Mouse (Mus musculus): ENCODE measurements at regions not wholly inside any gene's neighbourhood (a gene's known extent, or its start where the extent isn't known, plus 50 kb on each side); places are given as distances from the start of the nearest gene placed in this dataset.
"Not testable (repeated sequence)": the region's sequence is repeated elsewhere in the genome, so short reads cannot be mapped to it uniquely, and the experiment has no call there.

- no peak for DNase-seq (ENCODE audit: low read depth)
Measured at GRCm38 (mm10) chr13:52196917-52197316, 334.2 kb downstream of the Diras2 start.

- no peak for DNase-seq (ENCODE audit: low read depth)
Measured at GRCm38 (mm10) chr13:52198649-52199348, 332.3 kb downstream of the Diras2 start.

- DNase-seq (ENCODE audit: low read depth) = no peak
Measured at GRCm38 (mm10) chr13:52202372-52202771, 328.7 kb downstream of the Diras2 start.

GRCm38 (mm10) chr13:52205951-52206350 is 325.1 kb downstream of the Diras2 start:
- peak; percentile 77 for DNase-seq (ENCODE audit: low read depth)

- no peak for DNase-seq (ENCODE audit: low read depth)
Measured at GRCm38 (mm10) chr13:52216343-52216742, 314.7 kb downstream of the Diras2 start.

- no peak for DNase-seq (ENCODE audit: low read depth)
Measured at GRCm38 (mm10) chr13:52217066-52217465, 314.0 kb downstream of the Diras2 start.

- no peak for DNase-seq (ENCODE audit: low read depth)
Measured at GRCm38 (mm10) chr13:52217741-52218140, 313.3 kb downstream of the Diras2 start.

GRCm38 (mm10) chr13:52222315-52223097 is 308.6 kb downstream of the Diras2 start:
- peak; percentile 33 for DNase-seq (ENCODE audit: low read depth)

- peak; percentile 50 for DNase-seq (ENCODE audit: low read depth)
Measured at GRCm38 (mm10) chr13:52223098-52223962, 307.7 kb downstream of the Diras2 start.

GRCm38 (mm10) chr13:52233971-52234370 is 297.1 kb downstream of the Diras2 start:
- no peak for DNase-seq (ENCODE audit: low read depth)

GRCm38 (mm10) chr13:52236105-52236504 is 295.0 kb downstream of the Diras2 start:
- peak; percentile 69 for DNase-seq (ENCODE audit: low read depth)

- DNase-seq (ENCODE audit: low read depth) = peak; percentile 67
Measured at GRCm38 (mm10) chr13:52239563-52239962, 291.5 kb downstream of the Diras2 start.

- no peak for DNase-seq (ENCODE audit: low read depth)
Measured at GRCm38 (mm10) chr13:52241761-52242160, 289.3 kb downstream of the Diras2 start.

GRCm38 (mm10) chr13:52249492-52249891 is 281.6 kb downstream of the Diras2 start:
- DNase-seq (ENCODE audit: low read depth) = no peak

- DNase-seq (ENCODE audit: low read depth) = no peak
Measured at GRCm38 (mm10) chr13:52250371-52250770, 280.7 kb downstream of the Diras2 start.

- no peak for DNase-seq (ENCODE audit: low read depth)
Measured at GRCm38 (mm10) chr13:52252303-52252702, 278.8 kb downstream of the Diras2 start.

- not testable (repeated sequence) for DNase-seq (ENCODE audit: low read depth)
Measured at GRCm38 (mm10) chr13:52252726-52253125, 278.4 kb downstream of the Diras2 start.

- DNase-seq (ENCODE audit: low read depth) = no peak
Measured at GRCm38 (mm10) chr13:52253138-52253537, 277.9 kb downstream of the Diras2 start.

- no peak for DNase-seq (ENCODE audit: low read depth)
Measured at GRCm38 (mm10) chr13:52254185-52254584, 276.9 kb downstream of the Diras2 start.

GRCm38 (mm10) chr13:52255697-52256096 is 275.4 kb downstream of the Diras2 start:
- no peak for DNase-seq (ENCODE audit: low read depth)

GRCm38 (mm10) chr13:52258373-52258772 is 272.7 kb downstream of the Diras2 start:
- DNase-seq (ENCODE audit: low read depth) = no peak

GRCm38 (mm10) chr13:52262949-52263550 is 268.0 kb downstream of the Diras2 start:
- DNase-seq (ENCODE audit: low read depth) = no peak
